Mouse (Mus musculus) retina, adult 2 months (tissue): ENCODE measurements around the gene Adora1.

Experiments
- DNase-seq: peaks from one replicate; pipeline ENCODE4 v3.0.0-alpha.2; 2012; ENCODE audit warnings: low read depth, low spot score

The Adora1 gene

GRCm38 (mm10) chr1:134154121-134154520 is 81.1 kb downstream of the Adora1 start:
- DNase-seq = no peak

- DNase-seq = no peak
Measured at GRCm38 (mm10) chr1:134152626-134153590, 82.3 kb downstream of the Adora1 start.

GRCm38 (mm10) chr1:134151655-134152412 is 83.4 kb downstream of the Adora1 start:
- peak; percentile 83 for DNase-seq

- DNase-seq = no peak
Measured at GRCm38 (mm10) chr1:134150745-134151144, 84.5 kb downstream of the Adora1 start.

GRCm38 (mm10) chr1:134150076-134150475 is 85.2 kb downstream of the Adora1 start:
- DNase-seq = no peak
